Mouse (Mus musculus) small intestine, adult 2 months (tissue): Measurements from ENCODE around the gene Hdgfl2.

Experiments used
- CTCF ChIP-seq: fragments of 200-500 bp; IDR thresholded peaks from 2 replicates; pipeline ENCODE4 v1.5.1; 2012; ENCODE audit warnings: low read depth, mild to moderate bottlenecking, control low read depth, inconsistent platforms, low read length, moderate library complexity, mixed read lengths; ENCODE audit not compliant: insufficient replicate concordance, insufficient read length; ENCODE audit errors: extremely low read depth
- POLR2A ChIP-seq: fragments of 200-500 bp; IDR thresholded peaks from 2 replicates; pipeline ENCODE4 v1.6.1; 2012; ENCODE audit warnings: low read depth, mild to moderate bottlenecking, control low read depth, inconsistent platforms, low read length, moderate library complexity

GRCm38 (mm10) chr17:56054938-56055337 lies 24.5 kb upstream of the Hdgfl2 start:
- TF ChIP-seq POLR2A: no peak
- TF ChIP-seq CTCF: no peak
